Mouse (Mus musculus) lung, embryonic 16.5 days (tissue): Measurements from ENCODE around the gene Tcf7l2. TPM values are rescaled to one million over a fixed set of nuclear protein-coding genes. Genes with fewer than 3 reads are reported as not detected.

Experiments used
- ATAC-seq: fragments of 200-750 bp; cut with Nextera tagmentation; 2 replicates; pipeline ENCODE4 v1.8.0; 2017; ENCODE audit warnings: low read depth, mild to moderate bottlenecking, moderate library complexity
- H3K27ac ChIP-seq: fragments of 300-500 bp; sonication (generic); 2 replicates; pipeline ENCODE4 v1.5.1; 2014; ENCODE audit warnings: mild to moderate bottlenecking, control low read depth, low read length
- H3K27me3 ChIP-seq: fragments of 300-500 bp; sonication (generic); 2 replicates; pipeline ENCODE4 v1.6.1; 2014; ENCODE audit warnings: low read depth, low read length, mixed read lengths; ENCODE audit not compliant: control insufficient read depth, insufficient read depth
- H3K36me3 ChIP-seq: fragments of 300-500 bp; sonication (generic); 2 replicates; pipeline ENCODE4 v1.6.1; 2014; ENCODE audit warnings: low read length; ENCODE audit not compliant: control insufficient read depth, insufficient read depth
- H3K4me1 ChIP-seq: fragments of 300-500 bp; sonication (generic); replicated peaks from 2 replicates; pipeline ENCODE4 v1.6.1; 2014; ENCODE audit warnings: low read length, mixed read lengths; ENCODE audit not compliant: control insufficient read depth, insufficient read depth
- H3K4me2 ChIP-seq: fragments of 300-500 bp; sonication (generic); 2 replicates; pipeline ENCODE4 v1.6.1; 2014; ENCODE audit warnings: low read depth, low read length, control low read depth
- H3K4me3 ChIP-seq: fragments of 300-500 bp; sonication (generic); 2 replicates; pipeline ENCODE4 v1.5.1; 2014; ENCODE audit warnings: mild to moderate bottlenecking, low read length, control low read depth
- H3K9ac ChIP-seq: fragments of 300-500 bp; sonication (generic); 2 replicates; pipeline ENCODE4 v1.6.1; 2014; ENCODE audit warnings: low read length, control low read depth
- H3K9me3 ChIP-seq: fragments of 300-500 bp; sonication (generic); 2 replicates; pipeline ENCODE4 v1.6.1; 2016; ENCODE audit warnings: low read length; ENCODE audit not compliant: control insufficient read depth
- WGBS: fragments of 180-500 bp; shearing (Covaris S2); extraction: QIAGEN DNeasy Blood & Tissue Kit; methylation state at CpG from one replicate; pipeline ENCODE4 v1.1.7; 2014; 5-methylcytosine and 5-hydroxymethylcytosine counted together
- polyA plus RNA-seq: library from polyadenylated mRNA; unstranded; fragments of >200 nt; fragmentation: Nextera tagmentation; extraction: Ambion mirVana; gene quantifications from 2 replicates; pipeline ENCODE4 v1.2.1, GENCODE M21; 2015

Tcf7l2 gene
- polyA plus RNA-seq, 1 experiment from 2014 or later, result 50.7 TPM

DNA sequence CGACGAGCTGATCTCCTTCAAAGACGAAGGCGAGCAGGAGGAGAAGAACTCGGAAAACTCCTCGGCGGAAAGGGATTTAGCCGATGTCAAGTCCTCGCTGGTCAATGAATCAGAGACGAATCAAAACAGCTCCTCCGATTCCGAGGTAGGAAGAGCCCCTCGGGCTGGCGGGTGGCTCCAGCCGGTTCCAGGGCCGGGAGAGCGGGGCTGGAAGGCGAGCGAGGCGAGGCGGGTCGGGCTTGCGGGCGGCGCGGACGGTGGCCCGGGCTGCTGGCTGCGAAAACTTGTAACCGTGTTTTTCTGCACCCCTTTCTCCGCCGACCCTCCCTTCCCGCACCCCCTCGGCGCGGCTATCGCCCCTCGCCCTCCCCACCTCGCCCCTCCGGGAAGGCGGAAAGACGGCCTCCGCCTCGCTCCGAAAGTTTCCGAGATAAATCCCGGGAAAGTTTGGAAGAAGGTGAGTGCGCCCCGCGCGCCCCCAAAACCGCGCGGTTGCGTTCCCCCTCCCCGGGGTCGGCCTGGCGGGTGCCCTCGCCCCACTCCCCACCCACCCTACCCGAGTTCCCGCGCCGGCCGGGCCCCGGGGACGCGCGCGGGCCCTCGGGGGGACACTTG is 873 bp downstream of the Tcf7l2 start:
- no peak for ATAC-seq
- 0% methylated on average over 62 of the region's 70 CpGs for WGBS
- H3K9ac ChIP-seq, result peak overlapping the region; percentile 82
- H3K9me3 ChIP-seq, result no peaks in the 10 kb centered on the region
- no peaks in the 10 kb centered on the region for H3K36me3 ChIP-seq
- peak overlapping the region; percentile 72 for H3K4me2 ChIP-seq
- H3K4me1 ChIP-seq, result peaks cover 29% of the 10 kb centered on the region
- peak overlapping the region; percentile 96 for H3K27ac ChIP-seq
- H3K4me3 ChIP-seq, result peak overlapping the region; percentile 66
- no peaks in the 10 kb centered on the region; the same call in 1 of the 2 replicates for H3K27me3 ChIP-seq

DNA sequence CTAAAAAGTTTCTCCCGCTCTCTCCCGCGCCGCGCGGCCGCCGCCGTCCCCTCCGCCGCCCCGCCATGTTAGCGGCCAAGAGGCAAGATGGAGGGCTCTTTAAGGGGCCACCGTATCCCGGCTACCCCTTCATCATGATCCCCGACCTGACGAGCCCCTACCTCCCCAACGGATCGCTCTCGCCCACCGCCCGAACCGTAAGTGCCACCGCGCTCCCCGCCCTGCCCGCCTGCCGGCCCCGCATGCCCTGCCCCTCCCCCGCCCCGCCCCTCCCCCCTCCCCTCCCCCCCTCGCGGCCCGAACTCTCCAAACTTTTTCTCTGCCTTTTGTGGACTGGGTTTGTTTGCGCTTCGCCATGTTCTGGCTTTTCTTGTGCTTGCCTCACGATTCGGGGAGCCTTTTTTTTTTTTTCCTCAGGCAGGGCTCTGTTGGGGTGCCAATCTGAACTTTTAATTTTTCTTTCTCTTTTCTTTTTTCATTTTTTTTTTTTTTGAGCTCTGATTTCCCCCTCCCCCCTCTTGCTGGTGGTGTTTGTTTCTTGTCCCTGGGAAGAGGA is 1.5 kb downstream of the Tcf7l2 start:
- WGBS, result 0% methylated on average over 8 of the region's 38 CpGs
- peak; percentile 23 for ATAC-seq
- Histone ChIP-seq H3K27ac (peak overlapping the region; percentile 96), H3K4me2 (peak overlapping the region; percentile 72), H3K27me3 (no peaks in the 10 kb centered on the region; the same call in 1 of the 2 replicates), H3K9me3 (no peaks in the 10 kb centered on the region), H3K36me3 (no peaks in the 10 kb centered on the region), H3K9ac (peak overlapping the region; percentile 82), H3K4me1 (peaks cover 35% of the 10 kb centered on the region), H3K4me3 (peak overlapping the region; percentile 66)

DNA sequence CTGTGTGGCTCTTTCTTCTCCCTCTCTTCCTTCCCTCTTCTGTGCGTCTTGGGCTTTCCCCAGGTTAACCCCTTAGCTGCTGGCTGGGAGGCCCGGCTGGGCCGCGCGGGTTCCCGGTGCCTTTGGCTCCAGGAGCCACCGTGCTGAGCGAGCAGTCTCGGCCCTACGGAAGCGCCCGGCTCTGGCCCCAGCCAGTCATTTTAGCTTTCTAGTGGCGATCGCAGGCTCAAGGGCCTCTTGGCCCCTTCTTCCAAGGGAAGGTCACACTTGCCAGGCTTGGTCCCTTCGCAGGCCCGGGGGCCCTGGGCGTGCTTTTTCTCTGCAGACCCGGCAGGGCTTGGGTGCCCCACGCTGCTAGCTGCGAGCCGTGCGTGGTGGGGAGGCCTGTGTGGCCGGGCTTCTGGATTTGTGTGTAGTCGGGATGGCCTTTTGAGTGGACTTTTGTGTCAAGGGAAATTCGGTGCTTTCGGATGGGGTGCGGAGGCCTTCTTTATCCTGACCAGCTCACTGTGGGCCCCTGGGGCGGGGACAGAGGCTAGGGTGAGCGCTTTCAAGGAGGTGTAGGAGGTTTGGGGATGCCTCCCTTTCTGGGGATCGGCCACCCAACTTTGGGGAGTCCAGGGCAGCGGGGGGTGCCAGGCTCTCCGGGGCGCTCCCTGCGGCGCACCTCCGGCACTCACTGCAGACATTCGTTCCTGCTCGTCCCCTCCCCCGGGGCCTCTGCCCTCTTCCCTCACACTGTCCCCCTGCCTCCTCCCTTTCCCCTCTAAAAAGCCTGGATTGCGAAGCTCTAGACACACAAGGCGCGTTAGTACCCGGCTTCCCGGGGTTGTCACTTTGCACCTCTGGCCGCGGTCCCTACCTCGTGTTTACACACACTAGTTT is 2.2 kb downstream of the Tcf7l2 start:
- Histone ChIP-seq H3K4me3 (peak overlapping the region; percentile 66), H3K9me3 (no peaks in the 10 kb centered on the region), H3K4me1 (peaks cover 40% of the 10 kb centered on the region), H3K27ac (peak overlapping the region; percentile 96), H3K27me3 (no peaks in the 10 kb centered on the region; the same call in 1 of the 2 replicates), H3K4me2 (peak overlapping the region; percentile 72), H3K36me3 (no peaks in the 10 kb centered on the region), H3K9ac (peak overlapping the region; percentile 82)
- ATAC-seq, result peak; percentile 64
- WGBS, result under 1% methylated on average over 44 of the region's 47 CpGs

DNA sequence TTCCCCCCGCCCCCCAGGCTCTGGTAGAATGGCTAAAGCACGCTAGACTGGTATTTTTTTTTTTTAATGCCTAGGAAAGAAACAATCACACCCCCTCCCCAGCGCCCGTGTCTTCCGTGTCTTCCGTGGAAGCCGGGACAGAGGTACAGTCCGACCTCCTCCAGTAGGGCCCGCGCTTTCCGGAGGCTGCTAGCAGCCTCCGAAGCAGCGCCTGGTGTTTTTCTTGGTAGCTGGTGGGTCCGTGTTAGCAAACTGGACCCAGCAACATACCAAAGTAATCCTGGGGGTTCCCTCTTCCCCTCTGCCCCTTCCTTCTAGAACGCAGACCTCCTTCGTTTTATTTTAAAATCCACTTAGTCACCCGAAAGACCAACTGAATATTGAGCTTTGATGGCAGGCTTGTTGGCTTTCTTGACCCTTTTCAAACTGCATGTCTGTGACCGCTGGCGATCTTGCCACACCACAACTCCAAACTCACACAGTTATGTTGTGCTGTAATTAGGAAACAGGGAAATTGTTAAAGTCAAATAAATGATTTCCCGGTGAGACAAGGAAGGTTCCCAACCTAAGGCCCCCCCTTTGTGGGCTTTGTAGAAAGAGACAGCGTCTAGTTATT is 3.1 kb downstream of the Tcf7l2 start:
- 6% methylated on average over 21 of the region's 21 CpGs for WGBS
- Histone ChIP-seq H3K9ac (peak overlapping the region; percentile 82), H3K9me3 (no peaks in the 10 kb centered on the region), H3K36me3 (no peaks in the 10 kb centered on the region), H3K4me2 (peak overlapping the region; percentile 72), H3K27me3 (no peaks in the 10 kb centered on the region; the same call in 1 of the 2 replicates), H3K4me3 (peak overlapping the region; percentile 66), H3K27ac (peak overlapping the region; percentile 96; the same call in 1 of the 2 replicates), H3K4me1 (peaks cover 46% of the 10 kb centered on the region)
- ATAC-seq, result no peak

DNA sequence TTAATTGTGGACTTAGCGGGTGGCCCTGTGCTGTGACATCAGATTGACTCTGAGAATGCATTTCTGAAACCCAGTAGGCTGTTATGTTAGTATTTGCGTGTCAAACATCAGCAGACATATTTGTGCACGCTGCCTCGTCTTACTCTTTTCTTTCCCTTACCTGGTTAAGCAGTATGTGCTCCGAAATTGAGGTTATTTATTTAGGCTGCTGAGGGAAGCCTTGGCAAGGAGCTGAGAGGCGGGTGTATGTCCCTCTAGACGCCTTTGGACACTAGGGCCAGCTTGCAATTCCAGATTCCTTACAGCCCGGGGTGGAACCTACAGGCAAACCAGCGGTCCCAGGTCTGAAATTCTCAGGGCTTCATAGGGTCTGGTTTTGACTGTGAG is 3.6 kb downstream of the Tcf7l2 start:
- no peak for ATAC-seq
- Histone ChIP-seq H3K36me3 (no peaks in the 10 kb centered on the region), H3K27me3 (no peaks in the 10 kb centered on the region; the same call in 1 of the 2 replicates), H3K4me3 (peak overlapping the region; percentile 66), H3K4me2 (peak overlapping the region; percentile 72), H3K9ac (peak overlapping the region; percentile 82), H3K9me3 (no peaks in the 10 kb centered on the region), H3K4me1 (peaks cover 51% of the 10 kb centered on the region), H3K27ac (no peak overlapping the region)
- 28% methylated on average over 9 of the region's 9 CpGs for WGBS

DNA sequence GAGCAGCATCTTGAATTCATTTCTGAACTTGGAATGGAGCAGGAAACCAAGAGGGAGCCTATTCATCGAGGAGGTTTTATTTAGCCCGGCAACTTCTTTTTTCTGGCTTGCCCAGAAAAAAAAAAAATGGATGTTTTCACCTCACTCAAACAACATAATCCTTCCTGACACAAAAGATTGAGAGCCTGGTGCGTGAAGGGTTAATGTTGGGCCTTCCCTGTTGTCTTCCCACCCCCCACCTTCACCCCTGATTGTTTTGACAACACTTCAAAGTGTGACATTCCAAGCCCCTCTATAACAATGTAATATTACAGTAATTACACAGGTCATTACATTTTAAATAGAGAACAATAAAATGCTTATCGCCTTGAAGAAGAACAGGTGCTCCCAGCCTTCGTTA is 4.6 kb downstream of the Tcf7l2 start:
- 59% methylated on average over 5 of the region's 5 CpGs for WGBS

DNA sequence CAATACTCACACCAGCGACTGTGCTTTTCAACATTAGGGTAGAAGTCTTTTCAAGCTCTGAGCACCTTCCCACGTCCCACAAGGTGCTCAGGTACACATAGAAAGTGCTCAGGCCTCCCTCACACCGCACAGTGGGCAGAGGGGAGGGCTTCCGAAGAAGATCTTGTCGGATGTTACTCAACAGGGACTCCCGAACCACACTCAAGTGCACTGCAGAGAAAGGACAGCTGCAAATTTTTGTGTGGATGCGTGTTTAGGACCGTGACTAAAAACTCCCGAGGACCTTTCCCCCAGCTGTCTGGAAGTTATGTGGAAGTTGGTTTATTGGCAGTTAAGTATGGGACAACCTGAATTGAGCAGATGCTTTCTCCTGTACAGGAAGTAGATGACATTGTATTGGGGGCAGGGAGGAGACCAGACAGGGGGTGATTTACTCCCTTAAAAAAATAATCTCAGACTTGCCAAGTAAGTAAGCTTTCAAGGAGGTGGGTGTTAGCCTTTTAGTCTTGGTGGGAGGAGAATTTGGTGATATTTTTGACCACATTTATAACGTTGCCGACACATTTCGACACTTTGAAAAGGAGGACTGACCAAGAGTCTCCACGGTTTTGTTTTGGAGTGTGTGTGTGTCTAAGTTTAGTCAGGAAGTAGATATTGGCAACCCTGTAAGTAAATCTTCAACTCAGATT is 5.8 kb downstream of the Tcf7l2 start:
- H3K9ac ChIP-seq, result no peak overlapping the region
- H3K4me1 ChIP-seq, result peaks cover 49% of the 10 kb centered on the region
- no peak overlapping the region for H3K4me3 ChIP-seq
- no peak overlapping the region for H3K4me2 ChIP-seq
- 34% methylated on average over 13 of the region's 13 CpGs for WGBS
- no peaks in the 10 kb centered on the region for H3K36me3 ChIP-seq
- H3K9me3 ChIP-seq, result no peaks in the 10 kb centered on the region
- no peaks in the 10 kb centered on the region; the same call in 1 of the 2 replicates for H3K27me3 ChIP-seq
- no peak overlapping the region for H3K27ac ChIP-seq
- no peak for ATAC-seq

More for the DNA sequence above, 4.6 kb downstream of the Tcf7l2 start:
- Histone ChIP-seq H3K4me2 (no peak overlapping the region), H3K27ac (no peak overlapping the region), H3K4me1 (peaks cover 49% of the 10 kb centered on the region), H3K27me3 (no peaks in the 10 kb centered on the region; the same call in 1 of the 2 replicates), H3K36me3 (no peaks in the 10 kb centered on the region), H3K9me3 (no peaks in the 10 kb centered on the region), H3K4me3 (no peak overlapping the region), H3K9ac (no peak overlapping the region)
- no peak for ATAC-seq

DNA sequence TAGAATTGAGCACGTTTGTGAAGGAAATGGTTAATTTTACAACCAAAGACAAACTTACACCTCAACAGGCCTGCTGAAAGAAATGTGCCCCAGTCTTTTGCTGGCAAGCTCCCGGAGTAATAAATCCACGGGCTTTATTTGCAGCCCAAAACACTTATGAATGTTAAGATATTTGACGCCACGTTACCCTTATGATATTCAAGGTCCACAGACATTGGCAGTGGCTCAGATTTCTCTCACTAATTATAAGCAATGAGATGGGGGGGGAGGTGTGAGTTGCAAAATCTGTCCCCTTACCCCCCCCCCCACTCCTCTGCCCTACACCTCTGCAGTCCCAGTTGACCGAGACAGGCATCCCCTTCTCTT is 6.3 kb downstream of the Tcf7l2 start:
- no peak overlapping the region for H3K27ac ChIP-seq
- H3K4me3 ChIP-seq, result no peak overlapping the region
- ATAC-seq, result no peak
- WGBS, result 23% methylated on average over 6 of the region's 6 CpGs
- H3K36me3 ChIP-seq, result no peaks in the 10 kb centered on the region
- no peaks in the 10 kb centered on the region for H3K9me3 ChIP-seq
- no peaks in the 10 kb centered on the region; the same call in 1 of the 2 replicates for H3K27me3 ChIP-seq
- H3K4me1 ChIP-seq, result peaks cover 51% of the 10 kb centered on the region
- H3K9ac ChIP-seq, result no peak overlapping the region
- no peak overlapping the region for H3K4me2 ChIP-seq
